Mouse (Mus musculus) megakaryocyte progenitor cell, adult 5-6 weeks (primary cell): ENCODE results near the gene Mgarp. TPM values are rescaled to one million over a fixed set of nuclear protein-coding genes. Genes with fewer than 3 reads are reported as not detected.

Experiments used
- ATAC-seq: replicated peaks from 2 replicates; pipeline ENCODE4 v1.8.0; 2016; ENCODE audit warnings: mild to moderate bottlenecking, moderate TSS enrichment, inconsistent platforms; ENCODE audit not compliant: poor library complexity
- total RNA-seq, 2 experiments: library from RNA; stranded (forward) in 1 of 2; stranded (reverse) in 1 of 2; fragments of 157-497, 149-512 nt in 1 of 2; fragments of 200-1000 nt in 1 of 2; gene quantifications; 2 replicates each; pipeline versions ENCODE4 v1.2.3 to v1.2.4; 2015 to 2017

The Mgarp gene
- total RNA-seq, 2 experiments from 2014 or later, result not detected

GRCm38 (mm10) chr3:51342152-51342551, 54.4 kb downstream of the Mgarp start:
- no peak for ATAC-seq

GRCm38 (mm10) chr3:51341268-51342081, 55.1 kb downstream of the Mgarp start:
- peak; percentile 51 for ATAC-seq

DNA sequence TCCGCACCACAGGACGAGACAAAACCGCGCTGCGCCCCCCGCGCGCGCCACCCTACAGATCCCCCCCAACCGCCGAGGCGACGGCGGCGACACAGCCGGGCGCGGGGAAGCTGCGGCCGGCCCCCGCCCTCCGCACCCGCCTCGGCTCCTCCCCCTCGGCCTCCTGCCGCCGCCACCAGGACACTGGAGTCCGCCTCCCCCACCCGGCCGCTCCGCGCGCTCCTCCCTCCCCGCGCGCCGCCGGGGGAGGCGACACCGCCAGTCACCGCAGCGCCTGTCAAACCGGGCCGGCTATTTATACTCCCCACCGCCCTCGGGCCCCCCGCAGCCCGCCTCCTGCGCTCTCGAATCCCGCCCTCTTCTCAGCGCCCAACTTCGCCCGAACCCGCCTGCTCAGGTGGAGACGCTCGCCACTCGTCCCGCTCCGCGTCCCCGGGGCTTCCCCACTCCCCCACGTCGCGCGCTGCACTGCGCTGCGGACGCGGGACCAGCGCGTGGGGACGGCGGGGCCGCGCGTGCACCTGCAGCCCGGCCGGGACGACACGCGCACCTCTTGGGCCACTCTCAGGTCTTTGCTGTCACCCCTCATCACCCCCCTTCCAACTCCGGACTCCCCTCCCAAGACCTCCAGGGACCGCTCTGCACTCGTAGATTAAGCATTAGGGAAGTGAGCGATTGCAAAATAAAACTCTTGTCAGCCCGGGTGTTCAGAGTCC, 55.8 kb downstream of the Mgarp start, which contains the start of gene Elf2:
TSS of gene Elf2 (minus strand) at position 112 of the 716 bp plus-strand sequence.
- peak; percentile 64 for ATAC-seq

DNA sequence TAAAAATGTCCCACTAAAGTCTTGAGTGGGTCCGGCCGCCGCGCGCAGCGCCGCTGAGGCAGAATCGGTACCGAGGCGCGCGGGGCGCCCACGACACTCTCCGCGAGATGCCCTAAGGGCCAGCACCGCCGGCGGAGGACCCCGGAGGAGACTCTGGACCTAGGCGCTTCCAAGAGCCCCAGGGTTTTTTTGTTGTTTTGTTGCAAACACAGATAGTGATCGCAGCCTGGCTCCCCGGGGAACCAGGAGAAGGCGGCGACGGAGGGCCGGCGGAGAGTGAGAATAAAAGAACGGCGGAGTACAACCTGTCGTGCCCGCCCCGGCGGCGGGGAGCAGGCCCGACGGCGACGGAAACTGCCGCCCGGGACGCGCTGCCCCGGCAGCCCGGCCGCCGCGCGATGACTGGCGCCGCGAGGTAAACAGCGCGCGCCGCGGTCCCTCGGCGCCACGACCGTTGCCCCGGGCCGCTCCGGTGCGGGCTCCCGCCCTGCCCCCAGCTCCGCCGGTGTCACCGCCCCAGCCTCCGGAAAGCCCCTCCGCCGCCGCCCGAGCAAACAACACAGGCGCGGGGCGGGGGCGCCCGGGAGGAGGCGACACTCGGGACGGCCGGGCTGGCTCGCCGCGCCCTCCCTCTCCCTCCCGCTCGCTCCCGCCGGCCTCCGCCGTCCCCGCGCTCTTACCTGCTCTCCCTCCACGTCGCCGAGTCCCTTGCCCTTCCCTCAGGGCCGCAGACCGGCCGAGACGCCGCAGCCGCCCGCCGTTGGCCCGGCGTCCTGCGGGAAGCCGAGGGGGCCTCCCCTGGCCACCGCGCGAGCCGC, 56.6 kb downstream of the Mgarp start:
- no peak for ATAC-seq

DNA sequence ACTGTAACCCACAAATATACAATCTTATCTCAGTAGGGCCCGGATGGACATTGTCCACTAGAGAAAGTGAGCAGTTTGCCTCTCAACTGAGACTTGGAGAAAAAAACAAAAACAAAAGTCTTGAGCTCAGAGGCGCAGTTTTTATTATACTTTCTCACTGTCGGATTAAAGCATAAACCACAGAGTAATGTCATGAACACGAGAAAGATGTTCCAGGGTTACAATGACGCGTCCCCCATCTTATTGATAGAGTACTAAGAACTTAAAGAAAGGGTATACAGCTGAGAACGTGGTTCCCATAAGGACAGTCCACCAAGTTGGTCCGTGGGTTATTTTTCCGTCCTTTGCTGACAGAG, 57.2 kb downstream of the Mgarp start:
- no peak for ATAC-seq

Other genes starting within 250 kb of the Mgarp start
- gene Noct, start 172.3 kb downstream of the Mgarp start, total RNA-seq (2015), result 17.2 and 20.3 TPM in 2 replicates
- gene Noct, start 172.3 kb downstream of the Mgarp start, total RNA-seq (2017), result 6.0 and 7.8 TPM in 2 replicates
- gene Elf2, start 56.1 kb downstream of the Mgarp start, total RNA-seq (2015), result 40.3 and 43.1 TPM in 2 replicates
- 96.0 and 124 TPM in 2 replicates for gene Elf2, start 56.1 kb downstream of the Mgarp start, total RNA-seq (2017)
- gene Ndufc1, start 12.2 kb upstream of the Mgarp start, total RNA-seq (2015), result 175 and 219 TPM in 2 replicates
- 84.9 and 94.9 TPM in 2 replicates for gene Ndufc1, start 12.2 kb upstream of the Mgarp start, total RNA-seq (2017)
- 126 and 131 TPM in 2 replicates for gene Naa15, start 18.4 kb upstream of the Mgarp start, total RNA-seq (2015)
- 69.8 and 118 TPM in 2 replicates for gene Naa15, start 18.4 kb upstream of the Mgarp start, total RNA-seq (2017)
- gene Rab33b, start 87.2 kb upstream of the Mgarp start, total RNA-seq (2015), result 8.4 and 12.2 TPM in 2 replicates
- 9.1 and 13.3 TPM in 2 replicates for gene Rab33b, start 87.2 kb upstream of the Mgarp start, total RNA-seq (2017)
- gene Setd7, start 164.1 kb upstream of the Mgarp start, total RNA-seq (2015), result 38.2 and 38.9 TPM in 2 replicates
- 25.8 and 30.2 TPM in 2 replicates for gene Setd7, start 164.1 kb upstream of the Mgarp start, total RNA-seq (2017)